Mouse (Mus musculus): ENCODE data around the gene Errfi1.
"Not testable (repeated sequence)": the region's sequence is repeated elsewhere in the genome, so short reads cannot be mapped to it uniquely, and the experiment has no call there.

The Errfi1 gene

GRCm38 (mm10) chr4:150849964-150850363 is 3.8 kb upstream of the Errfi1 start:
- in situ Hi-C loops (cut with MboI) = no loop called here

DNA sequence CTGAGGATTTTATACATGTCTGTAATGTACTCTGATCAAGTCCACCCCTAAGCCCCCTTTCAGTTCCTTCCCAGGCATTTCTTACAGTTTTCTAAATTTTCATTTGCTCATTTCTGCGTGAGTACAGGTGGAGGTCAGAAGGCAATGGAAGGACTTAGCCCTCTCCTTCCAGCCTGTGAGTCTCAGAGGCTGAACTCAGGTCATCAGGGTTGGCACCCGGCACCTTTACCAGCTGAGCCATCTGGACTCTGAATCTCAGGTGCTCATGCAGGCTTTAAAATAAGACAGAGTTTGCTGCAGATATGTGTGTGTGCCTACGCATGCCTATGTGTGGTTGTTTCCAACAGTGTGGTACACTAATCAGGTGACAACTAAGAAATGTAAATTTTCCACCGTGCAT is 2.8 kb upstream of the Errfi1 start:
- in situ Hi-C loops (cut with MboI) = no loop called here

DNA sequence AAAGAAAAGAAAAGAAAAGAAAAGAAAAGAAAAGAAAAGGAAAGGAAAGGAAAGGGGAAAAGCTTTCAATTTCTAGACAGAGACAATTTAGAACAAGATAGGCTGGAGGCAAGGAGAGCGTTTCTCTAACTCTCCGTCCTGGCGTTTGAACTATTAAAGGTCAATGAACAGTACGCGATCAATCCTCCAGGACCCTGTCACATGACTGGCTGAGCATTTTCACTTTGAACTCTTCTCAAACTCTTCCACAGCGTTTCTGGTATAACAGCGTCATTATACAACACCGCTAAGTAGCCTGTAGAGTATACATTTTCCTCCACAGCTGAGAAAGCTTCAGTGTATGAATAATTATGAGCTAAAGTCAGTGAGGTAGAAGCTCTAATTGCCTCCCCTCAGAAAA is 1.7 kb upstream of the Errfi1 start:
- in situ Hi-C loops (cut with MboI) = no loop called here

DNA sequence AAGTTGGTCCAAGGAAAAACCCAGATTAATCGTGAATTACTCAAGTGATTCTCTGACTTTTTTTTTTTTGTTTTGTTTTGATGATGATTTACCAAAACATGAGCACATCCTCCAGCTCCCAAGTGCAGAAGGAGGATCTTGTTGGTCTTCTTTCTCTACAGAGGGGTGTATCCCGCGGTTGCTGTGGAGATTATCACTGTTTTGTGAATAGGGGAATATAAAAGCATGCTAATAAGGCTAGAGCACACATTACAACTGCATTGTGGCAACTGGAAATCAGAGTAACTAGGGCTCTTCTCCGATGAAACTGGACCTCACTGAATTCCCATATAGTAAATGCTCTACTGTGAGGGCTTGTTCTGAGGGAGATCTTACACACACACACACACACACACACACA is 1.2 kb upstream of the Errfi1 start:
- in situ Hi-C loops (cut with MboI) = no loop called here

GRCm38 (mm10) chr4:150854839-150855246 is 1.1 kb downstream of the Errfi1 start:
- in situ Hi-C loops (cut with MboI) = no loop called here

GRCm38 (mm10) chr4:150855346-150855745 is 1.6 kb downstream of the Errfi1 start:
- in situ Hi-C loops (cut with MboI) = no loop called here

- in situ Hi-C loops (cut with MboI) = no loop called here
Measured at GRCm38 (mm10) chr4:150860526-150860925, 6.8 kb downstream of the Errfi1 start.

- in situ Hi-C loops (cut with MboI) = no loop called here
Measured at GRCm38 (mm10) chr4:150861161-150861560, 7.4 kb downstream of the Errfi1 start.

DNA sequence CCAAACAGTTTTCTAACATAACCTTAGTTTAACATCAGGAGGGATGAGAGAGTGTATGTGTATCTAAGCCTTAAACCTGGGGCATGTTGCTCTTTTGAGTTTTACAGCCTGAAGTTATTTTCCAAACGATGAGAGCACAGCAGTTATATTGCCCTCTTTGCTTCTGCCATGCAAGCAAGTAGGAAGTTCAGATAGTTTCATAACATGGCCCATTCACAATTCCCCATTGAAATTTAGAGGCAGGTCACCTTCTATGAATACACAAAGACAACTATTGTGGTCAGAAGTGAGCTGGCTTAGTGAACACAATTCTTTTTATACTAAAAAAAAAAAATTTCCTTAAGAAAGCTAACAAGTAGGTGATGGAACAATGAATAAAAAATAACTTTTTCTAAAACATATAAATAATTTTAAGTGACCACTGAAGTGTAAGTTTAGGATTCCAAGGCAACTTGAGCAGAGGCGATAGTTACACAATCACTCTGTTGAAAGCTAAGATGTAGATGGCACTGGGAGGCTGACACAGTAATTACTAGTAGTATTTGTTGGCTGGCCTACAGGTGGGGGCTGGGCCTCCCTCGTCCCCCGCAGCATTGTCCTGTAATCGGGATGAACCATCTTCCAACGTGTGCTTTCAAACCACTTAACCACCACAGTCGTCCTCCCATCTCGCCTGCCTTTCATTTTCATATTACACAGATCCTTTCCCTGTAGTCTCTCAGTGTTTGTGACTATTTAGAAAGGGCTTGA is 9.1 kb downstream of the Errfi1 start:
- in situ Hi-C loops (cut with MboI) = no loop called here

DNA sequence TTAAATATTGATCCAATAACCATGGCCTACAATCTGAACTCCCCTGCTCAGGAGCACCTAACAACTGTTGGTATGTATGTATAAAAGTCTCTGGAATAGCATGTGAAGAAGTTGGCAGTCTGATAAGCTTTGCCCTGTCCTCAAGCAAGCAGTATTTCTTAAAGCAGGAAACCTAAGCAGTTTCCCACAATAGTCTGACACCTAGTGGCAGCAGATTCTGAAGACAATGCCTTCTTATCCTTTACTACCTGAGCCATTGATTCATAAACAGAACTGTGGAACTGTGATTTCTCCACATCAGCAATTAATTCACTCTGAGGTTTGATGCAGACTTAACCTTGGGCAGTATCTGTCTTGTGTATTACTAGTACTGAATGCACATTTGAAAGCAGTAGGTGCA is 11.7 kb downstream of the Errfi1 start:
- in situ Hi-C loops (cut with MboI) = no loop called here

DNA sequence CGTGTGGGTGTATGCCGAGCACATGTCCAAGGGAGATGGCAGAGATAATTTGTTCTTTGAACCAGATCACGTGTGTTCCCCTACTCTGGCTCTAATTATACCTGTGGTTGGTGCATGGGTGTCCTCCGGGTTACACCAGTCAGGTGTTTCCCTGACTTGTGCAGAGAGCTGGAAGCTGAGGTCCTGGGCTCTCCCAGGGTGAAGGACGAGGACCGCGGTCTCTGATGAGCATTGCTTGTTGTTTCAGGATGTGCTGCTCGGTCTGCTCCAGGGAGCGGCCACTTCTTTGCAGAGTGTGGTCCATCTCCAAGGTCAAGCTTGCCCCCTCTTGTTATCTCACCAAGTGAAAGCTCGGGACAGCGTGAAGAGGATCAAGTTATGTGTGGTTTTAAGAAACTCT is 12.3 kb downstream of the Errfi1 start:
- in situ Hi-C loops (cut with MboI) = no loop called here

DNA sequence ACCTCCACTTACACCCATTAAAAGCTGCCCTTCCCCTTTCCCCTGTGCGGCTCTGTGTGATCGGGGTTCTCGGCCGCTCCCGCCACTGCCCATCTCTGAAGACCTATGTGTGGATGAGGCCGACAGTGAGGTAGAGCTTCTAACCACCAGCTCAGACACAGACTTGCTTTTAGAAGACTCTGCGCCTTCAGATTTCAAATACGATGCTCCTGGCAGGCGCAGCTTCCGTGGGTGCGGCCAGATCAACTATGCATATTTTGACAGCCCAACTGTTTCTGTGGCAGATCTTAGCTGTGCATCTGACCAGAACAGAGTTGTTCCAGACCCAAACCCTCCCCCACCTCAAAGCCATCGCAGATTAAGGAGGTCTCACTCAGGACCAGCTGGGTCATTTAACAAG is 12.8 kb downstream of the Errfi1 start:
- in situ Hi-C loops (cut with MboI) = no loop called here

DNA sequence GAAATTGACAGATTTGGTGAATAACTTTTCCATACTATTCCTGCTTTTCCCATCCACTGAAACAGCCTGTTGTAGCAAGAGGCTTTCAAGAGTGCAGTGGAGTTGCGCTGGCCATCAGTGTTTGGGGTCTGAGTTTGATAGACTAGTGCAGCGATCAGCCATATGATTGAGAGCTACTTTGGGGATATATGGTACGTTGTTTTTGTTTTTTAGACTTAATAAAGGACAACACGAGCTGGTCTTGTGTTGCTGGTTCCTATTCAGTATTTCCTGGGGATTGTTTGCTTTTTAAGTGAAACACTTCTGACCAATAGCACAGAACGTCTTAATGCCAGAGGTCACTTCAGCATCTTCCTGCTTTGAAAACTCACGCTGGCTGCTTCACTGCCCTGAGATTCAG is 14.4 kb downstream of the Errfi1 start:
- in situ Hi-C loops (cut with MboI) = no loop called here

DNA sequence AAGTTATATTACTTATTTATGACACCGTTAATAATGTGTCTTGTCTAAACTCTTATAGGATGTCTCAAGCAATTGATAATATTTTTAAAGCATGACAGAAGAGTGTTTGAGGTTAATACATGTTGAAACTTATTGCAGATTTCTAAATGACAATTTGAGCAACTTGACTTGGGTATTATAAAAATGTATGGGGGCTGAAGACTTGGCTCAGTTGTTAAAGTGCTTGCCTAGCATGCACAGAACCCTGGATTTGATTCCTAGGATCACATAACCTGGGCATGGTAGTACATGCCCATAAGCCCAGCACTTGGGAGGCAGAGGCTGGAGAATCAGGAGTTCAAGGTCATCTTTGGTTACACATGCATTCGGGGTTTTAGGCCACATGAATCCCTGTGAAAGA is 15.1 kb downstream of the Errfi1 start:
- in situ Hi-C loops (cut with MboI) = no loop called here

GRCm38 (mm10) chr4:150869276-150870197 is 15.8 kb downstream of the Errfi1 start:
- in situ Hi-C loops (cut with MboI) = no loop called here

- in situ Hi-C loops (cut with MboI) = no loop called here
Measured at GRCm38 (mm10) chr4:150870963-150871391, 17.3 kb downstream of the Errfi1 start.

- in situ Hi-C loops (cut with MboI) = no loop called here
Measured at GRCm38 (mm10) chr4:150871392-150872138, 17.8 kb downstream of the Errfi1 start.

DNA sequence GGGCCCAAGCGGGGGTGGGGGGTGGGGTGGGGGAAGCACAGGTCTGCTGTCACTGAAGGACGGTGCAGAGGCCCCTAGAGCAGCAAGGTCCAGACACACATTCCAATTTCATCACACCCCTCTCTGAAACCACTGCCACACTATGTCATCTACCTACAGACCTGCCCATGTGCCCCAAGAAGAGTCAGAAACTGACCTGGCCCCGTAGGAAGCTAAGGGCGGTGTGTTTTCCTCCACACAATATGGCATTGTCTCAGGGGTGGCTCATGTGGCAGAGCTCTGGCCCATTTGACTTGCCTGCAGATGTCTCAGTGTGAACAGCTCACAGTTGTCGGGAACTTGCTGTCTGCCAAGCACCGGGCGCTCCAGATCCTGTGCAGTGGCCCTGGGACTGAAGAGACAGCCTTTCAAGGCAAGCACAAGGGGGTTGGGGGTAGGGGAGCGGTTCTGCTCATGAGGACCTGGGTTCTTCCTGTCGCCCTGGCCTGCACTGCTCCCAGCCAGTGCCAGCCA is 18.5 kb downstream of the Errfi1 start:
- in situ Hi-C loops (cut with MboI) = no loop called here

GRCm38 (mm10) chr4:150872681-150873080 is 19.0 kb downstream of the Errfi1 start:
- in situ Hi-C loops (cut with MboI) = no loop called here

DNA sequence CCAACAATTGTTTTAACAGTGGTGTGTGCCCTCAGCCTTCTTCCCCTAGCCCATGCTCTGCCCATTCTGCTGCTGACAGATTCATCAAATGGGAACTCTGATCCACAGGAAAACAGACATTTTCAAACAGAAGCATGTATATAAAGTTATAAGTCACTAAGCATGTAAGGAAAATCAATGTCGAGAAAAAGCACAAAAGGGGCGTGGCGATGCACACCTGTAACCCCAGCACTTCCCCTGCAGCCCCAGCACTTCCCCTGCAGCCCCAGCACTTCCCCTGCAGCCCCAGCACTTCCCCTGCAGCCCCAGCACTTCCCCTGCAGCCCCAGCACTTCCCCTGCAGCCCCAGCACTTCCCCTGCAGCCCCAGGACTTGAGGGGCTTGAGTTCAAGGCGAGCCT is 20.7 kb downstream of the Errfi1 start:
- in situ Hi-C loops (cut with MboI) = not testable (repeated sequence)

GRCm38 (mm10) chr4:150875393-150875792 is 21.7 kb downstream of the Errfi1 start:
- in situ Hi-C loops (cut with MboI) = no loop called here

- in situ Hi-C loops (cut with MboI) = no loop called here
Measured at GRCm38 (mm10) chr4:150879631-150880030, 25.9 kb downstream of the Errfi1 start.
